Mouse (Mus musculus) adipocyte (in vitro differentiated cells): ENCODE measurements around the gene Cdca4.
"Not testable (repeated sequence)": the region's sequence is repeated elsewhere in the genome, so short reads cannot be mapped to it uniquely, and the experiment has no call there.

Experiments used
- DNase-seq: peaks from one replicate; pipeline ENCODE4 v3.0.0-alpha.2; 2016; ENCODE audit warnings: low spot score

The Cdca4 gene

GRCm38 (mm10) chr12:112822676-112823075, 6.5 kb downstream of the Cdca4 start:
- DNase-seq = no peak

- DNase-seq = no peak
Measured at GRCm38 (mm10) chr12:112821974-112822373, 7.2 kb downstream of the Cdca4 start.

- no peak for DNase-seq
Measured at GRCm38 (mm10) chr12:112821216-112821615, 8.0 kb downstream of the Cdca4 start.

- DNase-seq = no peak
Measured at GRCm38 (mm10) chr12:112820401-112820999, 8.7 kb downstream of the Cdca4 start.

GRCm38 (mm10) chr12:112819057-112819662, 10.1 kb downstream of the Cdca4 start:
- DNase-seq = peak; percentile 57

- not testable (repeated sequence) for DNase-seq
Measured at GRCm38 (mm10) chr12:112816866-112817265, 12.4 kb downstream of the Cdca4 start.

- DNase-seq = peak; percentile 50
Measured at GRCm38 (mm10) chr12:112816294-112816693, 12.9 kb downstream of the Cdca4 start.

GRCm38 (mm10) chr12:112814682-112815470, 14.3 kb downstream of the Cdca4 start:
- no peak for DNase-seq

- DNase-seq = no peak
Measured at GRCm38 (mm10) chr12:112813370-112813769, 15.9 kb downstream of the Cdca4 start.

GRCm38 (mm10) chr12:112810092-112810885, 18.9 kb downstream of the Cdca4 start:
- DNase-seq = no peak

- DNase-seq = no peak
Measured at GRCm38 (mm10) chr12:112809641-112810040, 19.6 kb downstream of the Cdca4 start.

- DNase-seq = peak; percentile 85
Measured at GRCm38 (mm10) chr12:112808587-112809364, 20.4 kb downstream of the Cdca4 start, which contains the start of gene Clba1. Gene Clba1 (plus strand): TSS chr12:112808937.

GRCm38 (mm10) chr12:112808212-112808586, 21.0 kb downstream of the Cdca4 start:
- DNase-seq = no peak

- DNase-seq = no peak
Measured at GRCm38 (mm10) chr12:112807796-112808195, 21.4 kb downstream of the Cdca4 start.

- no peak for DNase-seq
Measured at GRCm38 (mm10) chr12:112806044-112806443, 23.2 kb downstream of the Cdca4 start.

- DNase-seq = peak; percentile 47
Measured at GRCm38 (mm10) chr12:112804046-112804445, 25.2 kb downstream of the Cdca4 start.

GRCm38 (mm10) chr12:112802917-112803316, 26.3 kb downstream of the Cdca4 start:
- DNase-seq = no peak

- no peak for DNase-seq
Measured at GRCm38 (mm10) chr12:112801864-112802846, 27.1 kb downstream of the Cdca4 start, which contains the start of gene Ahnak2. Gene Ahnak2 (minus strand): TSS chr12:112802657.

- peak; percentile 65 for DNase-seq
Measured at GRCm38 (mm10) chr12:112800476-112800875, 28.7 kb downstream of the Cdca4 start.
